In genomic region chr5:71976571-71977061, GRCm38 (mm10) we compare ENCODE assay signal across 8 mouse cellular contexts.
DNase-seq lines count a peak whose midpoint lies in the region; ATAC-seq lines count a peak whose summit lies in the region.

No protein-coding gene starts in this region.

- peak; percentile 1 for DNase-seq in R1 (ENCODE audit: low read depth, low spot score)
- peak; percentile 37 for DNase-seq in cerebellum, adult 8-10 months
- peak; percentile 80 for DNase-seq in hindbrain, embryonic 14.5 days (ENCODE audit: low spot score)
- DNase-seq in mesoderm, embryonic 11.5 days (ENCODE audit: low read depth, low spot score), result peak; percentile 55
- no peak for DNase-seq in spleen, adult 12 weeks (ENCODE audit: low spot score)
- no peak for DNase-seq in ovary, postnatal 14 days (ENCODE audit: low spot score)
- DNase-seq in thymus, postnatal 10 days (ENCODE audit: low spot score in 2 of 2), result no peak

- H3K9ac ChIP-seq in hindbrain, embryonic 14.5 days, result no peak overlapping the region
- H3K9ac ChIP-seq in heart, embryonic 12.5 days, result no peak overlapping the region

- H3K4me1 ChIP-seq in hindbrain, embryonic 14.5 days (replicated peaks; ENCODE audit: control insufficient read depth, insufficient read depth, low read length), result peaks cover 12% of the 10 kb centered on the region; the same call in 1 of the 2 replicates
- no peaks in the 10 kb centered on the region for H3K4me1 ChIP-seq in heart, embryonic 12.5 days (replicated peaks)

- peak overlapping the region; percentile 68 for H3K27ac ChIP-seq in hindbrain, embryonic 14.5 days
- H3K27ac ChIP-seq in heart, embryonic 12.5 days (ENCODE audit: poor library complexity, severe bottlenecking), result no peak overlapping the region

- no peaks in the 10 kb centered on the region for H3K27me3 ChIP-seq in hindbrain, embryonic 14.5 days (ENCODE audit: control insufficient read depth, insufficient read depth, low read length)
- no peaks in the 10 kb centered on the region for H3K27me3 ChIP-seq in heart, embryonic 12.5 days (replicated peaks)

- WGBS in hindbrain, embryonic 14.5 days, result 6% methylated on average over 5 of the region's 5 CpGs
- 70% methylated on average over 5 of the region's 5 CpGs for WGBS in heart, embryonic 12.5 days

- H3K9me3 ChIP-seq in hindbrain, embryonic 14.5 days (ENCODE audit: control insufficient read depth, low read length), result no peaks in the 10 kb centered on the region
- no peaks in the 10 kb centered on the region; the same call in 1 of the 2 replicates for H3K9me3 ChIP-seq in heart, embryonic 12.5 days (replicated peaks)

- peak; percentile 92 for ATAC-seq in hindbrain, embryonic 14.5 days (ENCODE audit: low FRiP score)
- ATAC-seq in heart, embryonic 12.5 days (ENCODE audit: insufficient number of reproducible peaks, low FRiP score), result no peak

- no peaks in the 10 kb centered on the region for H3K36me3 ChIP-seq in hindbrain, embryonic 14.5 days (replicated peaks; ENCODE audit: control insufficient read depth, insufficient read depth)
- no peaks in the 10 kb centered on the region for H3K36me3 ChIP-seq in heart, embryonic 12.5 days

- no peak overlapping the region for H3K4me2 ChIP-seq in hindbrain, embryonic 14.5 days (replicated peaks)
- H3K4me2 ChIP-seq in heart, embryonic 12.5 days, result no peak overlapping the region

- H3K4me3 ChIP-seq in hindbrain, embryonic 14.5 days (replicated peaks; ENCODE audit: low read length), result no peak overlapping the region
- no peak overlapping the region for H3K4me3 ChIP-seq in heart, embryonic 12.5 days

Comparison
In these comparisons a context has a peak if more than half of its experiments do, and no peak if none do; other contexts are left out.
1. DNase-seq: peak in R1 (single experiment), cerebellum, adult 8-10 months (single experiment), hindbrain, embryonic 14.5 days (single experiment) and mesoderm, embryonic 11.5 days (single experiment); none in spleen, adult 12 weeks (single experiment), ovary, postnatal 14 days (single experiment) and thymus, postnatal 10 days (0 of 2).